Mouse (Mus musculus) left cerebral cortex, adult 11 months (tissue): ENCODE measurements around the gene Hpcal1.

Source experiments
- DNase-seq: peaks from one replicate; pipeline ENCODE4 v3.0.0; 2022; ENCODE audit warnings: low spot score

Hpcal1 gene

DNA sequence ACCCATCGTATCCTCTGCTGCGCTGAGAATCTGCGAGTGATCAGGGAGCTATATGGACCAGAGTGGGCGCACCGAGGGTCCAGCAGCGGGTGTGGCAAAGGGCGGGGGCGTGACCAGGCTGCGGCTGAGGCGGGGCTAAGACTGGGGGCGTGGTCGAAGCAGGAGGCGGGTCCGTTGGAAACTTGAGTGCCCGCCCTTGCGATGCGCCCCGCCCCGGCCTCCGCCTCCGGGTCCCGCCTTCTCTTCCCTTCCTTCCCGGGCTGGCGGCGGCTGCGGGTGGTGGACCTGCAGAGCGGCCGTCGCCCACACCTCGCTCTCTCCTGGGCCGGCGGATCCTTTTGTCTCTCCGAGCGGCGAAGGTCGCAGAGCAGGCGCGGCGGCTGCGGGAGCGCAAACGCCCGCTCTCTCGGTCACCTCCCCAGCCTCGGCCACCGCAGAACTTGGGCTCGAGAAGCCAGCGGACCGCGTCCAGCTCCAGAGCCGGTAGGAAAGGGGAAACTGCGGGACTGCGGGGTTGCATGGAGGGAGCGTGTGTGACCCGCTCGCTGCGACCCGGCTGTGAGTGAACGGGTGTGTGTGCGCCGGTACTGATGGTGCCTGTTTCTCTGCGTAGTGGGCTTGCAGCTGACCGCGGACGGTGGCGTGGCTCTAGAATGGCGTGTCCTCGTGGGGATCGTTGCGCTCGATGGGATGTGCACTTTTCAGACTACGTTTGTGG, at the start of gene Hpcal1:
Hpcal1 (plus strand) TSS at position 293 of the 718 bp plus-strand sequence.
- peak; percentile 80 for DNase-seq

DNA sequence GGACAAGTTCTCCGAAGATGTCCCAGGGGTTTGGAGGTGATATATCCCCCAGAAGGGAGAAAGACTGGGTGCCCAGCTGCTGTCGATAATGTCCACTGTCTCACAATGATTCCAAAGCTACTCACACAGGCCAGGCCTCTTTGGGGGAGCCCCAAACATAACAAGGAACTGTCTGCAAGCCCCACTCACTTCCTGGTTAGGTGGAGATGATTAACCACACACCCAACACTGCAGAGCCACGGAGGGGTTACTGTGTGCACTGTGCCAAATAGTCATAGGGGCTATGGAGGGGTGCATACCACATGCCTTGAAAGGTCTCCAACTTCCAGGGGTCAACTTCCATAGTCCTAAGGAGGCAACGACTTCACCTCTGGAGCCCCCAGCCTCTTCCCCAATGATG, 49.4 kb upstream of the Hpcal1 start:
- no peak for DNase-seq

- DNase-seq: no peak
Observed at GRCm38 (mm10) chr12:17644385-17645222, 46.1 kb upstream of the Hpcal1 start.

DNA sequence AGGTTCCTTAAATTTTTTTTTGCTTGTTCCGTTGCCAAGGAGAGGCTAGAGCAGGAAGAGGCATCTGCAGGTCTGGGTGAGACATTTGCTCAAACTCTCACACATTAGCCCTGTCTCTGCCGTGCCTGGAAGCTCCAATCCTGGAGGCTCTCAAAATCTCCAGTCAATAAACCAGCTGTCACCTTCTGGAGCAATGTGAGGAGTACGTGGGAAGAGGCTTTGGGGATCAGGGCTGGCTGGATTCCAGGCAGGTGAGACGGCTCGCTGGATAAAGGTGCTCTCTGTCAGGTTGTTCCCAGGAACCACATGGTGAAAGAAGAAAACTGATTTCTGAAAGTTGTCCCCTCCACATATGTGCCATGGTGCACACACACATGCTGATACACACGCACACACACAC, 44.2 kb upstream of the Hpcal1 start:
- DNase-seq: no peak

- DNase-seq: no peak
Observed at GRCm38 (mm10) chr12:17651223-17652095, 39.2 kb upstream of the Hpcal1 start.

DNA sequence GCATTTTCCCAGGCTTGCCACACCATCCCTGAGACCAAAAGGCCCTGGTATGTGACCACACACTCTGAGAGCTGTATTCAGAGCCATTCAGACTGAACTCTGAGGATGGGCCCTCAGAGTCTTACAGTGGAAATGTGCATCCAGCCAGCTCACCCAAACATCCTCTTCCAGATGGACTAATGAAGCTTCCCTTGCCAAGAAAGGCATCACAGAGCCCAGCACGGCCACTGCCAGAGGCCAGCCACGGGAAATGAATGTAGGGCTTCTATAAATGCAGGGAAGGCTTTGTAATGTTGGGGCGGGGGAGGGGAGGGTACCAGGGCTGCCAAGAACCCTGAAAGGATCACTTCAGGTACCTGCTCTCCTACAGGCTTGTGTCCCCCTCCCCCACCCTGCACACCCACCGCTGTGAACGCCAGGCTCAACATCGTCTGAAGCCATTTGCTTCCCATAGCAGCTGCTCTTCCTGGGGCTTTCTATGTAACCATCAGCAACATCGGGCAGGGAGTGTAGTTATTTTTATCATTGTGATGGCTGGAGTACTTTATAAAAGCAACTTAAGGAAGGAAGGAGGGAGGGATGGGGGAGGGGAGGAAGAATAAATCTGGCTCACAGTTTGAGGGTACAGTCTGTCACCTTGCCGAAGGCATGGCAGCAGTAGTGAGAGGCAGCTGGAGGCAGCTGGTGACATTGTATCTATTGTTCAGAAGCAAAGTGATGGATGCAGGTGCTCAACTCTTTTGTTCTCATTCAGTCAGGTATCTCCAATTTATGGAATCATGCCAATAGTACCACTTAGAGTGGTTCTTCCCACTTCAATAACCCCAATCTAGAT, 38.2 kb upstream of the Hpcal1 start:
- DNase-seq: no peak

GRCm38 (mm10) chr12:17653051-17653783, 37.4 kb upstream of the Hpcal1 start:
- no peak for DNase-seq

GRCm38 (mm10) chr12:17657561-17658195, 33.0 kb upstream of the Hpcal1 start:
- DNase-seq: no peak

DNA sequence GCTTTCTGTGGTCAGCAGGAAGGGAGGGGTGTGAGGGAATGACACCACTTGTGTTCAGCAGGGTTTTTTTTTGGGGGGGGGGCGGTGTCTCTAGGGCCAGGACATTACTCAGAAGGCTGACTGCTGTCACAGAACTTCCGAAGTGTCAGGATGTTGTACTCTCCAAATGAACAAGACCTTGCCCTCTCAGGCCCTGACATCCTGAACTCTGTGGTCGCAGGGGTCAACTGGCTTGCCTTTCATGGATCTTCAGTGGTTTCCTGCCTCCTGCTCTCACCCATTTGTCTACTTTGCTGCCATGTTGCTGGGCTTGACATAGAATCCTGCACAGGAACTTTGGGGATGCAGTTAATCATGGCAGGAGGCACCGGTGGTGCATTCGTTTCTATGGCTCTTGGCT, 32.1 kb upstream of the Hpcal1 start:
- no peak for DNase-seq

DNA sequence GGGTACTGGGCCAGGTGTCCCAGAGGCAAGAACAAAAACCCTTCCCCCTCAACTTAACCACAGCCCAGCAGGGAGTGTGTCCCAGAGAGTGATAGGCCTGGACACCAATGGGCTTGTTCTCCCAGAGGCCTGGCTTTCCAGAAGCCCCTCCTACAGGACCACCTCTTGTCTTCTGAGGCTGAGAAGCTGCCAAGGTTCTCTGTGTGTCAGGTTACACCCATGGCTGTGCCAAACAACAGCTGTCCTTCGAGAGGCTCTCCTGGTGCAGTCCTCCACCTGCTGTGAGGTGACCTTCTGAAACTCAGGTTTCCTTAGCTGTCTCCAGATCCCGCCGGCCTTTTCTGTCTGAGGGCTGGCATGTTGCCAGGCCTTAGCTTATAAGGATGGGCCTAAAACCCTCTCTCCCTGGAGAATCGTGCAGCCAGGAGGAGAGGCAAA, 29.2 kb upstream of the Hpcal1 start:
- no peak for DNase-seq

- DNase-seq: no peak
Observed at GRCm38 (mm10) chr12:17663991-17664635, 26.5 kb upstream of the Hpcal1 start.

DNA sequence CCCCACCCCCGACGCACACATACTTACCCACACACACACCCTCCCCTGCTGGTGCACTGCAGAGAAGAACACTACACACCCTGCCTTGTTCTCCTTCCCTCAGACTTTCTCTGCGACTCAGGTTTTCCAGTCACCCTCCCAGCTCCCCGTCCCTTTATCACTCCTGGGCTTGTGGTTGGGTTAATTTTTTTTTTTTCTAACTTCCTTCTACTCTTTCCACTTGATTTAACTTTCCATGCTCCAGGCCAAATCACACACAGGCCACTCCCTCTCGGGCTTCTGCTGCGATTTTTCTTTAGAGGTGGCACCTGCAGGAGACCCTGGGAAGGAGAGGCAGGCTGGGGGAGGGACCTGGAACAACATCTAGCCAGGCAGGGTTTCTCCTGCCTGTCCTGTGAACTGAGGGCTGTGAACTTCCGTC, 24.7 kb upstream of the Hpcal1 start:
- DNase-seq: no peak

- no peak for DNase-seq
Observed at GRCm38 (mm10) chr12:17666616-17667015, 24.0 kb upstream of the Hpcal1 start.

DNA sequence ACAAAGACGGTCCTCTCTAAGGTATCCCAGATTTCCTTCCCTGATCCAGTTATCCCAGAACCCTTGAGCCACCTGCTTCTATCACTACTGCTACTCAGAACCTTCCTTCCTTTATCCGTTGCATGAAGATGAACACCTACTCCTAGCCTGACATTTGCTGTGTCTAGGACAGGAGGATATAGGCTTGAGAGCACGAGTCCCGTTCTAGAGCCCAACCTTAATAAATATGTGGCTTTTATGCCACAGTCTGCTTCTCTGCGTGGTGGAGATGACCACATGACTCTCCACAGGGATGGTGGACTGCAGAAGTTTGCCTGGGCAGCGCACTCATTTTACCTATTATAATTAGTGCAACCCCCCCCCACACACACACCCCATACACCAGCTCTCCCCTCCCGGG, 16.9 kb upstream of the Hpcal1 start:
- DNase-seq: no peak

DNA sequence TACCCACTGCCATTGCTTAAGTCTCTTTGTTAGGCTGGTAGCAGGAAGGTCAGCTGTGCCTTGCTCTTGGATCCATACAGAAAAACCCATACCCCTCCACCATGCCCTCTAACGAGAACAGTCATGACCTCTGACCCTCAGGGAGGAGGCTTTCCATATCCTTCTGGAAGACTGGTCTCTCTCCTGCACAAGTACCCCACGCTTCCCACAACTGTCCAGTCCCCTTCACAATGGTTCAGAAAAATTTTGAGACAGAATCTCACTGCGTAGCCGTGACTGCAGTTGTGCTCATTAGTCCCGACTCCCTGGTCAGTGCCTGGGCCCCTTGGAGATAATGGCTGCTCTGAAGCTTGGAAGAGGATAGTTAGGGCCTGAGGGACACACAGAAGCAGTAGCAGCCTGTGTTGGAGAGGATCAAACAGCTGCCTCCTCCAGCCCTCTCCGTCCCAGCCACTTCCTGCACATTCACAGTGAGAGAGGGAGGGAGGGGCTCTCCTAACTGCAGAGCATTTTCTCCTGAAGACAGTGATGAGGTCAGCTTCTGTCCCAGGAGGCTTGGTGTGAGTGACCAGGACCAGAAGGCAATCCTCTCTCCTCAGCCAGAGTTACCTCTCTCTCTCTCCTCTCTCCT, 16.4 kb upstream of the Hpcal1 start:
- DNase-seq: no peak

- DNase-seq: no peak
Observed at GRCm38 (mm10) chr12:17677743-17678142, 12.9 kb upstream of the Hpcal1 start.

- DNase-seq: no peak
Observed at GRCm38 (mm10) chr12:17679571-17679970, 11.1 kb upstream of the Hpcal1 start.

- DNase-seq: no peak
Observed at GRCm38 (mm10) chr12:17682161-17682560, 8.5 kb upstream of the Hpcal1 start.

DNA sequence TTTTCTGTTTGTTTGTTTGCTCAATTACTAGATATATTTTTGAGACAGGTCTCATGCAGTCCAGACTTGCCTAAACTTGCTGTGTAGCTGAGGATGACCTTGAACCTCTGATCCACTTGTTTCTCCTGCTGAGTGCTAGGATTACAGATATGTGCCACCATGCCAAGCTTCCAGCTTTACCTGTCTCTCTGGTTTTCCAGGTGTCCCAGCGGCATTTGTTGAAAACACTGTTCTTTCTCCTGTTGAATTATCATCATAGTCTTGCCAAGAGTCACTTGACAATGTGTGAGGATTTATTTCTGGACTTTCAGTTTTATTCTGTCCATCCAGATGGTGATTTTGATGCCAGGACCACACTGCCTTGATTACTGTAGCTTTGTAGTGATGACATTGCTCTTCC, 6.3 kb upstream of the Hpcal1 start:
- DNase-seq: no peak
